Mouse (Mus musculus): ENCODE measurements around the gene Rusc2. TPM values are rescaled to one million over a fixed set of nuclear protein-coding genes. Genes with fewer than 3 reads are reported as not detected.

Rusc2 gene
- polyA plus RNA-seq, 1 experiment, result 50.6 TPM

GRCm38 (mm10) chr4:43428180-43428861 lies 46.5 kb downstream of the Rusc2 start:
- H3K27ac ChIP-seq (ENCODE audit: insufficient read depth, low read length), result no peak overlapping the region
- H3K4me1 ChIP-seq (ENCODE audit: control insufficient read depth, insufficient read depth, low read length), result no peaks in the 10 kb centered on the region
- no peak overlapping the region for H3K4me3 ChIP-seq (ENCODE audit: insufficient read depth, low read length)
- TF ChIP-seq CTCF (IDR thresholded peaks at IDR 0.05; ENCODE audit: extremely low read depth, insufficient read depth, low read length) (no peak), POLR2A (IDR thresholded peaks at IDR 0.05; ENCODE audit: extremely low read depth, insufficient read depth, low read length) (no peak)

- H3K4me1 ChIP-seq (ENCODE audit: control insufficient read depth, insufficient read depth, low read length), result no peaks in the 10 kb centered on the region
- no peak within 1 kb of the TSS for H3K4me3 ChIP-seq (ENCODE audit: insufficient read depth, low read length)
- H3K27ac ChIP-seq (ENCODE audit: insufficient read depth, low read length), result no peak within 1 kb of the TSS
- TF ChIP-seq CTCF (IDR thresholded peaks at IDR 0.05; ENCODE audit: extremely low read depth, insufficient read depth, low read length) (no peak), POLR2A (IDR thresholded peaks at IDR 0.05; ENCODE audit: extremely low read depth, insufficient read depth, low read length) (no peak)
Measured at GRCm38 (mm10) chr4:43428946-43429345, 47.2 kb downstream of the Rusc2 start, which contains the start of gene Fam166b. TSS of gene Fam166b (minus strand) at chr4:43429134.

GRCm38 (mm10) chr4:43431690-43432089 lies 49.9 kb downstream of the Rusc2 start:
- no peak overlapping the region for H3K27ac ChIP-seq (ENCODE audit: insufficient read depth, low read length)

GRCm38 (mm10) chr4:43432832-43433231 lies 51.1 kb downstream of the Rusc2 start:
- TF ChIP-seq CTCF (IDR thresholded peaks at IDR 0.05; ENCODE audit: extremely low read depth, insufficient read depth, low read length) (no peak), POLR2A (IDR thresholded peaks at IDR 0.05; ENCODE audit: extremely low read depth, insufficient read depth, low read length) (no peak)
- Histone ChIP-seq H3K4me1 (ENCODE audit: control insufficient read depth, insufficient read depth, low read length) (no peaks in the 10 kb centered on the region), H3K27ac (ENCODE audit: insufficient read depth, low read length) (no peak overlapping the region), H3K4me3 (ENCODE audit: insufficient read depth, low read length) (no peak overlapping the region)

More at GRCm38 (mm10) chr4:43431690-43432089, 49.9 kb downstream of the Rusc2 start:
- H3K4me3 ChIP-seq (ENCODE audit: insufficient read depth, low read length), result no peak overlapping the region
- no peaks in the 10 kb centered on the region for H3K4me1 ChIP-seq (ENCODE audit: control insufficient read depth, insufficient read depth, low read length)
- no peak for TF ChIP-seq POLR2A (IDR thresholded peaks at IDR 0.05; ENCODE audit: extremely low read depth, insufficient read depth, low read length)
- peak; percentile 92 for TF ChIP-seq CTCF (IDR thresholded peaks at IDR 0.05; ENCODE audit: extremely low read depth, insufficient read depth, low read length)

- no peak for TF ChIP-seq CTCF (IDR thresholded peaks at IDR 0.05; ENCODE audit: extremely low read depth, insufficient read depth, low read length)
- peak within 1 kb of the TSS; percentile 61 for H3K4me3 ChIP-seq (ENCODE audit: insufficient read depth, low read length)
- H3K4me1 ChIP-seq (ENCODE audit: control insufficient read depth, insufficient read depth, low read length), result no peaks in the 10 kb centered on the region
- H3K27ac ChIP-seq (ENCODE audit: insufficient read depth, low read length), result peak within 1 kb of the TSS; percentile 78
Measured at GRCm38 (mm10) chr4:43441639-43442038, 59.9 kb downstream of the Rusc2 start, which contains the start of gene Tesk1. TSS of gene Tesk1 (plus strand) at chr4:43441939.

- peak; percentile 93 for TF ChIP-seq CTCF (IDR thresholded peaks at IDR 0.05; ENCODE audit: extremely low read depth, insufficient read depth, low read length)
- TF ChIP-seq POLR2A (IDR thresholded peaks at IDR 0.05; ENCODE audit: extremely low read depth, insufficient read depth, low read length), result peak; percentile 96
- Histone ChIP-seq H3K27ac (ENCODE audit: insufficient read depth, low read length) (peak overlapping the region; percentile 78), H3K4me3 (ENCODE audit: insufficient read depth, low read length) (peak overlapping the region; percentile 61)
Measured at GRCm38 (mm10) chr4:43442044-43442443, 60.3 kb downstream of the Rusc2 start.

GRCm38 (mm10) chr4:43442456-43443361 lies 60.9 kb downstream of the Rusc2 start:
- H3K4me3 ChIP-seq (ENCODE audit: insufficient read depth, low read length), result peak overlapping the region; percentile 61
- H3K27ac ChIP-seq (ENCODE audit: insufficient read depth, low read length), result peak overlapping the region; percentile 78
- TF ChIP-seq POLR2A (IDR thresholded peaks at IDR 0.05; ENCODE audit: extremely low read depth, insufficient read depth, low read length) (peak; percentile 22; the same call in 1 of the 2 replicates), CTCF (IDR thresholded peaks at IDR 0.05; ENCODE audit: extremely low read depth, insufficient read depth, low read length) (no peak)
- H3K4me1 ChIP-seq (ENCODE audit: control insufficient read depth, insufficient read depth, low read length), result no peaks in the 10 kb centered on the region

More at GRCm38 (mm10) chr4:43442044-43442443, 60.3 kb downstream of the Rusc2 start:
- no peaks in the 10 kb centered on the region for H3K4me1 ChIP-seq (ENCODE audit: control insufficient read depth, insufficient read depth, low read length)

GRCm38 (mm10) chr4:43443511-43443910 lies 61.7 kb downstream of the Rusc2 start:
- H3K4me3 ChIP-seq (ENCODE audit: insufficient read depth, low read length), result peak overlapping the region; percentile 61
- no peak overlapping the region for H3K27ac ChIP-seq (ENCODE audit: insufficient read depth, low read length)
- TF ChIP-seq POLR2A (IDR thresholded peaks at IDR 0.05; ENCODE audit: extremely low read depth, insufficient read depth, low read length), result no peak
- TF ChIP-seq CTCF (IDR thresholded peaks at IDR 0.05; ENCODE audit: extremely low read depth, insufficient read depth, low read length), result no peak
- no peaks in the 10 kb centered on the region for H3K4me1 ChIP-seq (ENCODE audit: control insufficient read depth, insufficient read depth, low read length)

GRCm38 (mm10) chr4:43447251-43447650 lies 65.5 kb downstream of the Rusc2 start:
- no peak overlapping the region for H3K27ac ChIP-seq (ENCODE audit: insufficient read depth, low read length)
- no peak overlapping the region for H3K4me3 ChIP-seq (ENCODE audit: insufficient read depth, low read length)
- TF ChIP-seq POLR2A (IDR thresholded peaks at IDR 0.05; ENCODE audit: extremely low read depth, insufficient read depth, low read length), result no peak
- TF ChIP-seq CTCF (IDR thresholded peaks at IDR 0.05; ENCODE audit: extremely low read depth, insufficient read depth, low read length), result no peak
- H3K4me1 ChIP-seq (ENCODE audit: control insufficient read depth, insufficient read depth, low read length), result no peaks in the 10 kb centered on the region
